Mouse (Mus musculus) C2C12 (cell line): ENCODE measurements at regions not wholly inside any gene's neighbourhood (a gene's known extent, or its start where the extent isn't known, plus 50 kb on each side); places are given as distances from the start of the nearest gene placed in this dataset.
A peak's percentile ranks its signal among the peaks of the same experiment; 100 is the strongest.

Experiments
- H3K27me3 ChIP-seq: one replicate; pipeline ENCODE4 v1.6.1; 2011; ENCODE audit not compliant: control insufficient read depth, insufficient read depth, insufficient read length
- H3K36me3 ChIP-seq: one replicate; pipeline ENCODE4 v1.6.1; 2011; ENCODE audit not compliant: control insufficient read depth, insufficient read depth
- H3K4me3 ChIP-seq: one replicate; pipeline ENCODE4 v1.5.1; 2011; ENCODE audit warnings: mild to moderate bottlenecking, control low read depth; ENCODE audit not compliant: poor library complexity, insufficient read depth, severe bottlenecking
- H3K79me2 ChIP-seq: one replicate; pipeline ENCODE4 v1.6.1; 2011; ENCODE audit not compliant: control insufficient read depth, insufficient read depth
- H3K79me3 ChIP-seq: one replicate; pipeline ENCODE4 v1.6.1; 2011; ENCODE audit warnings: low read depth, control low read depth
- H3ac ChIP-seq: one replicate; pipeline ENCODE3; 2011; ENCODE audit warnings: low read depth; ENCODE audit not compliant: control insufficient read depth, insufficient read length
- CEBPB ChIP-seq: IDR thresholded peaks from one replicate; pipeline ENCODE4 v1.6.1; 2011; ENCODE audit warnings: low read depth, mild to moderate bottlenecking, control low read depth, moderate library complexity
- CTCF ChIP-seq: IDR thresholded peaks from one replicate; pipeline ENCODE4 v1.5.1; 2011; ENCODE audit not compliant: control insufficient read depth, insufficient read depth, insufficient read length
- FOSL1 ChIP-seq: IDR thresholded peaks from one replicate; pipeline ENCODE4 v1.8.0; 2011; ENCODE audit warnings: mild to moderate bottlenecking, low read length; ENCODE audit not compliant: poor library complexity, insufficient read depth, severe bottlenecking
- MAX ChIP-seq: IDR thresholded peaks from one replicate; pipeline ENCODE4 v1.6.1; 2011; ENCODE audit warnings: mild to moderate bottlenecking, control low read depth
- MYOD1 ChIP-seq: IDR thresholded peaks from one replicate; pipeline ENCODE4 v1.6.1; 2011; ENCODE audit warnings: low read depth; ENCODE audit not compliant: control insufficient read depth, insufficient read length
- MYOG ChIP-seq: IDR thresholded peaks from one replicate; pipeline ENCODE4 v1.6.1; 2011; ENCODE audit not compliant: control insufficient read depth, insufficient read length; ENCODE audit errors: extremely low read depth
- USF1 ChIP-seq: IDR thresholded peaks from one replicate; pipeline ENCODE4 v1.6.1; 2011; ENCODE audit warnings: low read depth, mild to moderate bottlenecking, control low read depth, moderate library complexity

DNA sequence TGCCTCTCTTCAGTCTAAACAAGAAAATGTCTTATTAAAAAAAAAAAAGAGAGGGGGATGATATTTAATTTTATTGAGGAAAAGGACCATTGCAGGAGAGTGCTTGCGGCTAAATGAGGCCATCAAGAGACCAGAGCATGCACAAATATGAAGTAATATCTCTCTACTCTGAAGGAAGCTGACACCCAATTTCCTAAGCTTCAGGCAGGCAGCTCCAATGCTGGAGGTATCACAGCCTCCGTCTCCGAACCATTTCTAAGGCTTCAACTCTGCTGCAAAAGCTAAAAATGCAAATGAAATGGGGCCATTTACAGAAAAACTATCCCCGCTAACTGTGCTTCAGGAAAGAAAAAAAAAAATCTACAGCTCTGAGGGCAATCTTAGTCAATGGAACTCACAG lies 164.4 kb upstream of the Camk1g start:
- Histone ChIP-seq H3K79me2 (no peaks in the 10 kb centered on the region), H3K36me3 (no peaks in the 10 kb centered on the region), H3ac (no peak overlapping the region), H3K4me3 (no peak overlapping the region), H3K27me3 (no peaks in the 10 kb centered on the region), H3K79me3 (no peaks in the 10 kb centered on the region)
- TF ChIP-seq MYOG (no peak), CTCF (no peak), MAX (no peak), USF1 (no peak), CEBPB (no peak), FOSL1 (no peak), MYOD1 (no peak)

DNA sequence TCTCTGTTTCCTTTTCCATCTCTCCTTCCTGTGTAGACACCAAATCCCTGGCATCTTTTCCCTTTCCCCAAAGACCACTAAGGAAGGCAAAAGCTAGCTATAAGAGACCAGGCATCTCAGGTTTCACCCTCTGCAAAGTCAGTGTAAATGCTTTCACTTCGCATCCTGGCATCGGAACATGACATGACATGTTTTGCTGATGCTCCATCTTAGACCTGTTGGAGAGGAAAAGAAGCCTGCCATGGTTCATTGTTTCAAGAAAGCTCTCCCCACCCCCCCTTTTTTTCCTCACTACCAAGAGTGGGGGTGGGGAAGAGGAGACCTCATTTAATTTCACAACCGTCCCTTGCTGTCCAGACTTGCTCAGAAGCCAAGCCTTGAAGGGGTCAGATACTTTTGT lies 156.4 kb upstream of the Camk1g start:
- no peaks in the 10 kb centered on the region for H3K79me2 ChIP-seq
- H3K36me3 ChIP-seq = no peaks in the 10 kb centered on the region
- no peak overlapping the region for H3ac ChIP-seq
- no peak overlapping the region for H3K4me3 ChIP-seq
- no peaks in the 10 kb centered on the region for H3K27me3 ChIP-seq
- no peak for TF ChIP-seq MAX
- no peak for TF ChIP-seq FOSL1
- TF ChIP-seq MYOG = no peak
- TF ChIP-seq MYOD1 = no peak
- TF ChIP-seq CEBPB = no peak
- TF ChIP-seq USF1 = no peak
- no peak for TF ChIP-seq CTCF
- no peaks in the 10 kb centered on the region for H3K79me3 ChIP-seq

DNA sequence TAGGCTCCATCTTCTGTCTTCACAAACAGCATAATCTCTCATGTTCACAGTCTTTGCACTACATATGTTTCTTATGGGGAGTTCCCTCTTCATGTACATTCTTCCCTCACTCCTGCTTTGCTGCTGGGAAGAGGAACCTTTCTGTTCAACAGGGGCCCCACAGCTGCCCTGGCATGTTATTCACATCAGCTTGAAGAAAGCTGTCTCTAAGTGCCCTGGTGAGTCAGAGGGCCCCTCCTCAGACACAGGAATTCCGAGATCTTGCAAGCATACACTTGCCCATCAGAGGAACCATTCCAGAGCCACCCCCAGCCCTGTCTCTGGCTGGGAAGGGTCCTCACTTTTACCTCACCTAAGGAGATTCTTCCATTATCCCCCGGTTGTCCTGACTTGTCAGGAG lies 151.9 kb upstream of the Camk1g start:
- Histone ChIP-seq H3K27me3 (no peaks in the 10 kb centered on the region), H3K79me3 (no peaks in the 10 kb centered on the region), H3K4me3 (no peak overlapping the region), H3K36me3 (no peaks in the 10 kb centered on the region), H3ac (no peak overlapping the region), H3K79me2 (no peaks in the 10 kb centered on the region)
- TF ChIP-seq FOSL1 (peak; percentile 3), MYOD1 (peak; percentile 82), CEBPB (no peak)

DNA sequence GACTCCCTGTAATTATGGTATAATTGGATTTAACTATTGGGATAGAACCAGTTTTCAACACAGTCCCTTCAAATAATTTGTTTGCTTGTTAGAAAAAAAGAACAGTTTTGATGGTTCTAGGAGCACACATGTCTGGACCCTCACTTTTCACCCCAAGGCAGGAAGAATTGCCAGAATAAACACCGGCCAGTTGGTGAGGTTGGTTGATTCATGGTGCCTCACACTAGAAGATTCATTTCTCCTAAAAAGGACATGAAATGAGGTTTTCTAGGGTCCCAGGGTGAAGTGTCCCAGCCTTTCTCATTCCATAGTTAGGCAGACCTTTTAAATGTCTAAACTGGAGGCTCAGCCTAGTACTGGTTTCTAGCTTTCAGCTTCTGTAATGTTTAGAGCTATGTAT lies 148.7 kb upstream of the Camk1g start:
- TF ChIP-seq MYOD1 = peak; percentile 74
- no peak for TF ChIP-seq USF1
- no peak overlapping the region for H3ac ChIP-seq
- no peaks in the 10 kb centered on the region for H3K27me3 ChIP-seq
- H3K36me3 ChIP-seq = no peaks in the 10 kb centered on the region
- H3K79me3 ChIP-seq = no peaks in the 10 kb centered on the region
- no peak overlapping the region for H3K4me3 ChIP-seq
- no peaks in the 10 kb centered on the region for H3K79me2 ChIP-seq

DNA sequence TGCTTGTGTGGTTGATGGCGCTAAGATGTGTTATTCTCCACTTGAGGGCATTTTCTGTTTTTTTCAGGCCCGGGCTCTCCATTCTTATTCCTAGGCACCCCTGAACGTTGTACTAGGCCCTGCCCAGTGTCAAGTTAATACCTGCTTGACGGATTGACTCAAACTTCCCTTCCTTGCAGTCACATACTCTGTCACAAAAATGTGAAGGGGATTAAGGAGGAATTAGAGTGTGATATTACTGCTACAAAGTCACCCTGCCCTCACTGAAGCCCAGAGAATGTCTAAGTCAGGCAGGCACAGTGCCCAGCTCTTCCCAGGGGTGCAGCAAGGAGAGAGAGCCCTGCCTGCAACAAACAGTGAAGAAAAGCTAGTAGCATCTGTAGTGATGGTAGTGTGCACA lies 147.9 kb upstream of the Camk1g start:
- H3K79me3 ChIP-seq = no peaks in the 10 kb centered on the region
- no peak overlapping the region for H3K4me3 ChIP-seq
- TF ChIP-seq CEBPB = no peak
- no peak for TF ChIP-seq CTCF
- no peak for TF ChIP-seq FOSL1
- no peak for TF ChIP-seq USF1
- no peak for TF ChIP-seq MYOD1
- no peak for TF ChIP-seq MAX
- no peak for TF ChIP-seq MYOG

DNA sequence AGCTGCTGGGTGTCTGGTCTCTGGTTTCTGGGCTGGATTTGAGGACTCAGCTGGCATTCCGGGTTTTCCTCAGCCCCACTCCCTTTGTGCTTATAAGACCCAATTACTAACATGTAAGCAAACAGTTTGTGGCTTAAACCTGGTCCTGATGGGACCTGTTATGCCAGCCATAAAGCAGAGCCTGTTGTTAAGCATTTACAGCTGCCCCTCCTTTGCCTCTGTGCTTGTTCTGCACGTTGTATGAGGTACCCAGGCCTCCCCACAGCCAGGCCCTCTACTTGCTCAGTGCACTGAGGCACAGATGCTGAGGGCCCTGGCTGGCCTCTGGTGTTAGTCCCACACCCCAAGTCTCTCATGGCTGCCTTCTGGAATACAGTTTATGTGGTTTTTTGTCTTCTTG lies 147.2 kb upstream of the Camk1g start:
- Histone ChIP-seq H3ac (no peak overlapping the region), H3K27me3 (no peaks in the 10 kb centered on the region), H3K36me3 (no peaks in the 10 kb centered on the region), H3K4me3 (no peak overlapping the region), H3K79me3 (no peaks in the 10 kb centered on the region), H3K79me2 (no peaks in the 10 kb centered on the region)
- TF ChIP-seq MYOD1 (no peak), MYOG (no peak), MAX (no peak), FOSL1 (no peak), CTCF (no peak), CEBPB (no peak)

More for the DNA sequence above, 147.9 kb upstream of the Camk1g start:
- H3K36me3 ChIP-seq = no peaks in the 10 kb centered on the region
- H3K27me3 ChIP-seq = no peaks in the 10 kb centered on the region
- H3ac ChIP-seq = peak overlapping the region; percentile 24
- H3K79me2 ChIP-seq = no peaks in the 10 kb centered on the region
